Mouse (Mus musculus) T-helper 17 cell (primary cell): ENCODE results near the gene Gcgr.
"Not testable (repeated sequence)": the region's sequence is repeated elsewhere in the genome, so short reads cannot be mapped to it uniquely, and the experiment has no call there.

Experiments used
- in situ Hi-C, 2 experiments: fragments of 300-600 bp; cut with MboI, MseI; formaldehyde crosslinking; loops; 1 replicate in 1 of 2; 2 replicates in 1 of 2; pipeline ENCODE4 v1.15.1; 2025; ENCODE audit warnings: high pct_unique_total_duplicates in 2 of 2

Gene Gcgr

DNA sequence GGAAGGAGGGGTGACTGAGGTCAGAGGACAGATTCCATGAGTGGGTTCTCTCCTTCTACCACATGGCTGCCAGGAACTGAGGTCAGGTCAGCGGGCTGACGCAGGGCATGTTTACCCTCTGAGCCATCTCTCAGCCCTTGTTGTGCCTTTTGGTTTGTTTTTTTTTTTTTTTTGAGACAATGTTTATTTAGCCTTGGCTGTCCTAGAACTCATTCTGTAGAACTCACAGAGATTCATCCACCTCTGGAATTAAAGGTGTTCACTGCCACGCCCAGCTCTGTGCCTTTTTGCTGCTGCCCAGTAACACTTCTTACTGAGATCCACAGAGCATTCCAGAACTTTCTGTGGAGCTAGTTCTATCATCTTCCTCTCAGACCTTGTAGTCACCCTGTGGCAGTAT lies 24.8 kb upstream of the Gcgr start:
- in situ Hi-C loops: no loop called here

DNA sequence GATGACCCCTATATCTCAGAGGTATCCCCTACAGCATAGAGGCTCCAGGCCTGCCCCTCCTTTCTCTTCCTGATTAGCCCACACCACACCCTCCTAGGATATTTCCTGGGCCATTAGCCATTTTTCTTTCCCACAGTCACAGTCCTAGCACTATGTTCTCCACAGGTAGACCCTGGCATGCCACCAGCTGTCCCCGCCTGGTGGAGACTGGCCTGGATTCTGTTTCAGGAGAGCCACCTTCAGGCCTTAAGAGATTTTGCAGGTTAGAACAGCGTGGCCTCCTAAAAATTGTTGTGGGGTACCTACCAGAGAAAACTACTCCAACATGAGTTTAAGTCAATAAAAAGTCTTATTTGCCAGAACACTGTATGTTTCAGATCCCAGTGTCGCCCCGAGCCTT lies 23.6 kb upstream of the Gcgr start:
- in situ Hi-C loops: no loop called here

DNA sequence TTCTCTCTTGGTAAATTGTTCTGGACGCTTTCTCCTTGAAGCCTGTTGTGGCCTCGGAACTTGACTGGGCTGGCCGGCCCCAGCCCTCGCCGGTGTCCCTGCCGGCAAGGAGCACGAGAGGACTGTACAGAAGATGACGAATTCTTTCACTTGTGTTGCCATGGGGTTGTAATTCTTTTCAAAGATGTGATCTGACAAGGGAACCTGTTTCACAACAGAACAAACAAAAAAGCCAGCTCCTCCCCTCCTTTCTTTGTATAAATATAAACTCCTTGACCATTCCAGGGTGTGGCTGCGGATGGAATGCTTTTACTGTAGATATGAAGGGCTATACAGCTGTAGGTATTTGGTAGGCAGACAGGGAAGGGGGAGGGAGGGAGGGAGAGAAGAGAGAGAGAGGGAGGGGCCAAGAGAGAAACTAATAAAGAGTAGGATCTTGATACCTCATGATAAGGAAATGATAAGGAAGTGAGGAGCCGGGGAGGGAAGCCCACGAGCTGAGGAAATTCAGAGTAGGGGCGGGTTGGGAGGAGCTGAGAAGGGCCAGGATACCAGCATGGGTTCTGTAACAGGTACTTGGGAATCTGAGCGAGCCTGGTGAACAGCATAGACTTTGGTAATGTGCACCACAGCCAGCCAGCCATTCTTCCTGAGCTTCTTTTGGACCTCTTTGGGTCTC lies 22.7 kb upstream of the Gcgr start:
- in situ Hi-C loops: no loop called here

DNA sequence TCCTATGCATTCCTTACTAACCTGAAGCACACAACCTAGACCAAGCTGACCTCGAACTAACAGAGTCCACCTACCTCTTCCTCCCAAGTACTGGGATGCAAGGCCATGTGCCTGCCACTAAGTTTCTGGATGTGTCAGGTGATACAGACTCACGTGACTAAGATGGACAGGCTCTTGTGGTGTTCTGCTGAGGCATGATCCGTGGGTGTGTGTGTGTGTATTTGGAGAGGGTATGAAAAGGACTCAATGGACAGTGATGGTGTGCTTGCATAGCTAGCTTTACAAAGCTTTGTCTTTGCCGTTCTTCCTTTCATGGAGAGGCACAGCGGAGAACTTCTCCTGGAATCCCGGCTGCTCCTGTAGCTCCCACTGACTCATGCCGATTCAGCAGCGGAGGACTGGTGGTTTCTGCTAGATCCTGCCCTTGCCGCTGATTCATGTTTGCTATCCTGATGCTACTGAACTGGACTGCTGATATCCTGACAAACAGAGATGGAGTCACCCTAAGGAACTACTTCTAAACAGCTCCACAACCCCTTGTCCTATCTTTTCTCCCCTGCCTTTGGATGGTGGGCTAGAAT lies 22.1 kb upstream of the Gcgr start:
- in situ Hi-C loops: no loop called here

DNA sequence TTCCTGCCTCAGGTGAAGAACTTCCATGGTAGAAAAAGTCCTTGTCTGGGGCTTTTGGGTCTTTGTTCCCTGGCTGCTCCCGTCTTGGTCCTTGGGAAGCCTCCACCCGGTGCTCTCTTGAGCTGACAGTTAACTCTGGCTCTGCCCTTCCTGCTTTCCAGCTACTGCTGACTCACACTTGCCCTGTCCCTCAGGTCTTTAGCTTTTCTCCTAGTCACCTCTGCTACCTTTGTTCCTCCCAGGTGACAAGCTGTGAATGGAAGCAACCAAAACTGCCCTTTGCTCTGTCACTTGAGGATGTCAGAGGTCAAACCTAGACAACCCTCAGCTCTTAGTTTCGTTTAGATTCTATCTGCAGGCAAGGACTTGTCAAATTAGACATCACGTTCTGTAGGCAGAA lies 20.6 kb upstream of the Gcgr start:
- in situ Hi-C loops: no loop called here

DNA sequence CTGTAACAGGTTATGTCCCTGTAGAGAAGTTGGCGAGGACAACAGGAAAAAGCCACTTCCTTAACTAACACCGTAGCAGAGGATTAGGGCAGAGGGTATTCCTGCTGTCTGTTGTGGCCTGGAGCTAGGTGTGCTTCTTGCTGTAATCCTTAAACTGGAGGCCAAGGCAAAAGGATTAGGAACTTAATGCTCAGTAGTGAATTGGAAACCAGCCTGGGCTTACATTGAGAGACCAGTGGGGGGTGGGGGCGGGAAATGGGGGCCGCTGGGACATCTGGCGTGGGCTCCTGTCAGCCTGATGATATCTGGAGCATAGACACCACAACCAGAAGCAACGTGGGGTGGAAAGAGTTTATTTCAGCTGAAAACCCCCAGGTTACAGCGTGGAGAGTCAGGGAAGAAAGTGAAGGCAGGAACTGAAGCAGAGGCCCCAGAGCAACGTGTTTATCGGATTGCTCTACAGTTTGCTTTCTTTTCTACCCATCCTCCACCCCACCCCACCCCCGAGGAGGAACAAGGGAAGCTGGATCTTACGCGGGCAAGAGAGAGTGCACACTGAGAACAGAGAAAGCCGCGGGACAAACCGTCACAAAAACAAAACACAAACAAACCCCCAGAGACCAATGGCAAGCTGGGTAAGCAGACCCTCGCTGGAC lies 20.0 kb upstream of the Gcgr start:
- in situ Hi-C loops: no loop called here

DNA sequence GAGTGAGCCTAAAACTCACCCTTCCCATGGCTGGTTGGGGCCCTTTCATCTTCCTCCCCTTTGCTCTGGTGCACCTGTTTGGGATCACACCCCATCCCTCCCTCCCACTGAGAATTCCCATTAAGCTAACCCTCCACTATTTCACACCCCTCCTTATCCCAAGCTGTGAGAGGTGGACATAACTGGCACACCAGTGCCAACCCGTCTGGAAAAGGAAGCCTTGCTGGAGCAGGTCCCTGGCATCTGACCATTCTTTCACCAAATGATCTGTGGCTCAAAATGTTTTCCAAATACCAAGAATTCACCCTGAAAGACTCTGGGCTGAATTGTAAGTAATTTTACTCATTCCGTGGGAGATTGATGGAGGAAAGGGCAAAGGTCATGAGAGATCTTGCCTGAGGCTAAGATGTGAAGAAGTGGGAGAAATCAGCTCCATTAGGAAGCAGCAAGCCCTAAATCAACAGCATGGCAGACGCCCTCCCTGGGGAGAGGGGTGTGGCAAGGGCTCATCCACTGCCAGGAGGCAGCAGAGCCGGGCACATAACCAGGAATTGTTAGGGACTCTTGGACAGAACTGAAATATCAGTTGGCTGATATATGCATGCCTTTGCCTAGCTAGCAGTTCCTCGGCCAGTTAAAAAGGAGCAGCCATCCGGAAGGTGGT lies 17.6 kb upstream of the Gcgr start:
- in situ Hi-C loops: no loop called here

DNA sequence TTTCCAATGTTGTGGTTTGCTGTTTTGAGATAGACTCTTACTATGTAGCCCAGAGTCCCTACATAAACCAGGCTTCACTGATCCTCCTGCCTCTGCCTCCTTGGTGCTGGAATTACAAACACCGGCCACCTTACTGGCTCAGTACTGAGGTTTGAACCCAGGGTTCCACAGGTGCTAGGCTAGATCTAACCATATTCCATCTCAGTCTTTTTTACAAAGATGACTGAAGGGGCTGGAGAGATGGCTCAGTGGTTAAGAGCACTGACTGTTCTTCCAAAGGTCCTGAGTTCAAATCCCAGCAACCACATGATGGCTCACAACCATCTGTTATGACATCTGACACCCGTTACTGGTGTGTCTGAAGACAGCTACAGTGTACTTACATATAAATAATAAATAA lies 16.2 kb upstream of the Gcgr start:
- in situ Hi-C loops: not testable (repeated sequence)

DNA sequence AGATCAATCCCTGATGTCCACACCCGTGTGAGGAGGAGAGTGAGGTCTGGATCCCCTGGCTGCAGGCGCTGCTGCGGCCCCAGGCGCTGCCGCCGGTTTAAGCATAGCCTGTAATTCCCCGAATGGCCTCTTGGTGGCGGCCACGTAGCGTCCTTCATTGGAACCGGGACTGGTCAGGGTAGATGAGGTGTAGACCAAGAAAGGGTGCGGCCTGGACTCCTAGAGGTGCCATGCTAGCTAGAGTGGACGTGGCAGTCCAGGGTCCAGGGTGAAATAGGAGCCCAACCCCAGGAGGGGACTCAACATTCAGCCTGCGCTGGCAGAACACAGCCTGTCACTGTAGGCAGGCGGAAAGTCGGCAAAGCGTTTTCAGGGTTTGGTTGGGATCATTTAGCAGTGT lies 14.9 kb upstream of the Gcgr start:
- in situ Hi-C loops: no loop called here

DNA sequence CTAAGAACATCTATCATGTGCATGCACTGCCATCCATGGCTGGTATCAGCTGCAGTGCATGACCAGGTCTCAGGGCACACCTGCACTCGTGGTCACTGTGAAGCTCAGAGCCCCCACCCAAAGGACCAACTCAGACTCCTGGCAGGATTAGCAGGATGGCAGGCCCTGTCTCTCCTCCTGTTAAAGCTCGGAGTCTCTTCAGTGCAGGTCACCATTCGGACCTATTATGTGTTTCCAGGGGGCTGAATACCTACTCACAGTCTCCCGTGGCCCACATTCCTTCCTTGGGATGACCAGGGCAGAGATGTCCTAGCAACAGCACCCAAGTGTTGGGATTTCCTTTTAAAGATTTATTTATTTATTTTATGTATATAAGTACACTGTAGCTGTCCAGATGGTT lies 13.4 kb upstream of the Gcgr start:
- in situ Hi-C loops: no loop called here

DNA sequence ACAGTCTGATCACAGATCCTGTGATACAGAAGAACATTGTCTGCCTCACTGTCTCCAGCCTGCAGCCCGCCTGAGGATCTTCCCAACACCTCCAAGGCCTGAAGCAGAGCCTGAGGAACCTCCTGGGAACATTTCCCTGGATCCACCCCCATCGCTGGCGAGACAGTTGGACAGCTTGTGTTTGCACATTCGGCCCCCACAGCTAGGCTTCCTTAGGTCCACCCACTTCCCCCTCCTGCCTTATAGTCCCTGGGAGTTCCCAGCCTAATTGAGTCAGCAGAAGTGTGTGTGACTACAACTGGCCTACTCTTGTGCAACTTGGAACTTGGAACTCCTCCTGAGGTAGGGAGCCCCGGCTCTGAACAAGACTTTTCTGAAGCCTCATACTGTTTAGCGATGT lies 12.5 kb upstream of the Gcgr start:
- in situ Hi-C loops: no loop called here

DNA sequence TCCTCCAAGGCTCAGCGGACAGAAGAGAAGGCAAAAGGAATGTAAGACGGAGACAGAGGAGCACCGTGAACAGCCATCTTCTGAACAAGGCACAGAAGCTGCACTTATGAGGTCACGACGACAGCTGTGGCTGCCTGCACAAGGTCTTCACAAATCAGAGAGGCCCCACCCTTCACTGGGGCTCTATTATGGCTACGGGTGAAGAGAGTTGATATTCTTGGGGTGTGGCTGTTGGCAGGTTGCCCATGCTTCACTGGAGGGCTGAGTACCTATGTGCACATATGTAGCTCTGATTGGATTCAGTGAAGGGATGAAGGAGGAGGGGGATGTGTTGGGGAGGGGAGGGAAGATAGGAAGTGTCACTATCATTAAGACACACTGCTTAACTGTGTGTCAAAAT lies 11.9 kb upstream of the Gcgr start:
- in situ Hi-C loops: no loop called here

DNA sequence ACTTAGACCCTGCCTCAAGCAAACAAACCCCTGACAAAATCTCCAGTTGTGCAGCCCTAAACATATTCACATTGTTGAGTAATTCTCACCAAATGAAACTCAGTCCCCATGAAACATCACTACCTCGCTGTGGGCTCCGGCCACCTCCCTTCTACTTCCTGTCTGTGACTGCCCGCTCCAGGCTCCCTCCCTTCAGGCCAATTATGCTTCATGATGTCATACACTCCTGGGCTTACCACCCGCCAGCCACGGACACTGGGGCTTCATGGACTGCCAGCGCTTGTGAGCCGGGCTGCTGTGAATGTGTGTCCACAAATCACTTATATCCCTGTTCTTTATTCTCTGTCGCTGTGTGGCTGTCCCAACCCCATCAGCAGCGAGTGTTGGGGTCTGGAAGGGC lies 10.8 kb upstream of the Gcgr start:
- in situ Hi-C loops: loop anchor here in 1 of 2 experiments (10.0 kb wide), 1 partner anchor 535 kb away; no protein-coding TSS in a partner anchor

DNA sequence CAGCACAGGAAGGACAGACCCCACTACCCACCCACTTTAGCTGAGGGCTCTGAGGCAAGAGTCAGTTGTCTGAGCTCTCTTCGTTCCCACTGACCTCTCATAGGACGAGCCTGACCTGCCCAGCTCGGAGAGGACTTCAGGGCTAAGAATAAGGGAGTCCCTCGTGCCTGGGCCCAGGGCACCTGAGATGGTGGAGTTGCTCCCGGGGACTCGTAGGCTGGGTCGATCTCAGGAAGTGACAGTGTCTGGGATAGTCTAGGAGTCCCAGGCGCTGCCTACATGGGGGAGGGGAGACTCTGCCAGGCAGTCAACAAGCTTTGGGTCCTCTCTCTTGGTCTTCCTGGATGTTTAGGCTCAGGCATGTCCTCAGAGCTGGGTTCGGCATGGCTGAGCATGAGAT lies 10.0 kb upstream of the Gcgr start:
- in situ Hi-C loops: loop anchor here in 1 of 2 experiments (10.0 kb wide), 1 partner anchor 534 kb away; no protein-coding TSS in a partner anchor

DNA sequence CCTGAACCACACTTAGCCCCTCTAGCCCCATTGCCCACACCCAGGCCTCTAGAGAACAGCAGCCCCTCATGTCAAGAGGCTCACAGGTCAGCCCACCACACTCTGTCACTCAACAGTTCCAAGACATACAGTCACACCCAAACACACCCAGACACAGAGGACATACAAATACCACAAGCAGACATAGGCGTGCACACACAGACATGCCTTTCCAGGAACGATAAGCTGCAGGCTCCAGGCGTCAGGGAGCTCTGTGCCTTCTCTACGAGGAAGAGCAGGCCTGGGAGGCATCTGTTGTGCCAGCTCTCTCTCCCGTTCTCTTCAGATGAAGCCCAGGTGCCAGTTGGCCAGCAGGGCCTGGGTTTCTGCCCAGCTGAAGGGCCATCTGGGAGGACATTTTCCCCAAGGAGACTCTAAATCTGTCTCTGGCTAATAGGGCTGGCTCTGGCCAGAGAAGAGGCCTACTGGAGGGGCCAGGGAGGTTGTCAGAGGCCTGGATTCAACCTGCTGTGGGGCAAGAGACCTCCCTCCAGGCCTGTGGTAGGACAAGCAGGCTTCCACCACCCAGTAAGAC lies 9.4 kb upstream of the Gcgr start:
- in situ Hi-C loops: loop anchor here in 1 of 2 experiments (10.0 kb wide), 1 partner anchor 534 kb away; no protein-coding TSS in a partner anchor

DNA sequence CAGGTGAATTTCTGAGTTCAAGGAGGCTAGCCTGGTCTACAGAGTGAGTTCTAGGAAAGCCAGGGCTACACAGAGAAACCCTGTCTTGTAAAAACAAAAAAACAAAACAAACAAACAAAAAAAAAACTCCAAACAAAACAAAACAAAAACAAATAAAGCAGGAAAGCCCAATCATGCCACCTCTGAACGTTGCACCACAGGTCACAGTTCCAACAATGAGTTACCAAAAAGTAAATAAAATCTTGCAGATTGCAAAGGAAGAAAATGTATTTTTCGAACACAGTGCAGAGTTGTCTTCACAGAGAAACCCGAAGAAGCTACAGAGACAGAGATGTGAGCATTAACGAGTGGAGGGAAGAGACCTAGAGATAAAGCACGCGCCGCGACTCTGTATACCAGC lies 7.9 kb upstream of the Gcgr start:
- in situ Hi-C loops: loop anchor here in 1 of 2 experiments (10.0 kb wide), 1 partner anchor 532 kb away; no protein-coding TSS in a partner anchor

DNA sequence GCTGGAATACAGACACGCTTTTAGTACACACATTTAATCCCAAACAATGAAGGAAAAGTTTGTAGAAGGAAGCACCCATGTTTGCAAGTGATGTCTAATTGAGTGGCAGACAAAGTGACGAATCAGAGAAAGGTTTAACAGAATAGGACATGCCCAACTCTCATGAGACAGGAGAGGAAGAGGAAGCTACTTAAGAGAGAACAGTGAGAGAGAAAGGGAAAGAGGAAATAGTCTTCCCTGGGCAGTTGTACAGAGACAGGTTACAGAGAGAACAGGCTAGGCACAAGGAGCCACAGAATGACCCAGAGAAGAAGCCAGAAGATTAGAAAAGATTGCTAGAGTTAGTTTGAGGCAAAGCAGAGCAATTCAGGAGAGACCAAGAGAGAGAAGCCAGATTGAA lies 4.5 kb upstream of the Gcgr start:
- in situ Hi-C loops: loop anchor here in 1 of 2 experiments (10.0 kb wide), 1 partner anchor 529 kb away; no protein-coding TSS in a partner anchor

DNA sequence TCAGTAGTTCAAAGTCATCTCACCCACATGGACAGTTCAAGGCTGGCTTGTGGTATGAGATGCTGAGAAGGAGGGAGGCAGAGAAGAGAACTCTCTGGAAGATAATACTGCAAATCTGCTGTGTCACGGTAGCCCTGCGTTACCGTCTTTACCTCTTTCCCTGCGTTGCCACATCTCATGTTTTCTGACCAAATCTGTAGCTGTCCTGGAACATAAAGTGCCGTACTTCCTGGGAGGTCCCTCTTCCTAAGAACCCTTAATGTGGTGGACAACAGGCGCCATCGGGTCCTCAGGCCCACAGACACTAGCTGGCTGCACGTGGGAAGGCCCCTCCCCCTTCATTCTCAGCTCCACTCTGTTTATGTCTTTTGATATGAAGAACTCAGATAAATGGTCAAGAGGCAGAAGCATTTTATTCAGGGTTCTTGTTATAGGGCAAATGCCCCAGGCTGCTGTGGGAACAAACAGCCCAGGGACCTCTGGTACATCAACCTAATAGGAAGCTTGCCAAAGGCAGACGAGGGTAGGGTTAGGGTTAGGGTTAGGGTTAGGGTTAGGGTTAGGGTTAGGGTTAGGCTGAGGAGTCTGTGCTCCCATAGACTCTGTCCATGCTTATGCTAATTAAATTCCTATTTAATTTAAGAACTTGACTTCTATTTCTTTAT lies 2.7 kb upstream of the Gcgr start:
- in situ Hi-C loops: loop anchor here in 1 of 2 experiments (10.0 kb wide), 1 partner anchor 527 kb away; no protein-coding TSS in a partner anchor

DNA sequence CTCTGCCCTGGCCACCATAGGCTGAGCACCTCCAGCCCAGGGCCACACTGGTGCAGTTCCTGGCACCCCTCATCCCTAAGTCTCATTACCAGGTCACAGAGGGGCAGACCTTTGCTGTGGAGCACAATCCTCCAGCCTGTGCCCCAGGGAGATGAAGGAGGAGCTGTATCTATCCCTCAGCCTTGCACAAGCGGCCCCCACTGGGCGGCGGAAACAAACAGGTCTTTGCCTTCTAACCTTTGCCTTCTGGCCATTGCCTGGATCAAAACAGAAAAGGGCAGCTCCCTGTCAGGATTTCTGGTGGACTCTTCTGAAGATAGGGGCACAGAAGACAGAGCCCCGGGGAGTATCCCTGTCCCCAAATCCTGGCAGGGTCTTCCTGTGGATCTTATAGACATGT lies 1.6 kb upstream of the Gcgr start:
- in situ Hi-C loops: loop anchor here in 1 of 2 experiments (10.0 kb wide), 1 partner anchor 526 kb away; no protein-coding TSS in a partner anchor

DNA sequence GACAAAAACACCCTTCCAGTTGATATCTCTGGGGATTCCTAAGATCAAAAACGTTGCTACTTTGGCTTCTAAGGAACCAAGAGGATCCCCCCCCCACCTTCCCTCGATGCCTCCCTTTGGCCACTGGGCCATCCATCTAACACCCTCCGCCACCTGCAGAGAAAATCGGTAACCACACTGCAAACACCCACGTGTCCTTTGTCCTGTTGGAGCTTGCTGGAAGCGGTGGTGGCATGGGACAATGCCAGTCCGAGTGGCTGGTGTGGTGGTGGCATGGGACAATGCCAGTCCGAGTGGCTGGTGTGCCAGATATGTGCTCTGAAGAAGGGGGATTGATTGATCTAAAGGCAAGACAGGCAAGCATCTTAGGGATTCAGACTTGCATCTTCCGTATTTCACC lies 1.1 kb downstream of the Gcgr start:
- in situ Hi-C loops: no loop called here

DNA sequence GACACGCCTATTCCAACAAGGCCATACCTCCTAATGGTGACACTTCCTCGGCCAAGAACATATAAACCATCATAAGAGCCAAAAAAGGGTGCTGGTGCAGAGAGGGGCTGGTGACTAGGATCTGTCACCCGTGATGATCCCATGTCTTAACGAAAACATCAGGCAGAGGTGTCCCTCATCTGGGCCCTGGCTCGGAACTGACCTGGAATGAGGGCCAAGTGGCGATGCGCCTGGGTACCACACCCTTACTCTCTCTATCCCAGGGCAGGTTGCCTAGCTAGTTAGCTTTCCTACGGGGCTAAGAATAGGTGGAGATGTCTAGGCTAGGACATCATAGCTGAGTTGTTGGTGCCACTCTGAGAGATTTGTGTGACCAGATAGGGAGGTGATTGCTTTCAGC lies 3.6 kb downstream of the Gcgr start:
- in situ Hi-C loops: no loop called here
